ENCODE assay signal across 21 mouse cellular contexts in genomic region chr3:145126618-145127017, GRCm38 (mm10). TPM values are rescaled to one million over a fixed set of nuclear protein-coding genes. Genes with fewer than 3 reads are reported as not detected.
DNase-seq lines count a peak whose midpoint lies in the region; ATAC-seq lines count a peak whose summit lies in the region.
"Had no signal": no experiment of that assay in that cellular context is flagged by ENCODE, and none has a peak within 500 bp of the region (broad histone marks: within the 10 kb centered on the region; RNA-seq: fewer than 3 reads in every experiment).

No protein-coding gene starts in this region.

- no peak for DNase-seq in thymus, postnatal 0 days (ENCODE audit: low spot score)
- no peak for DNase-seq in layer of hippocampus, adult 9-10 months (ENCODE audit: low spot score)
- DNase-seq: adrenal gland, adult 2 months; adrenal gland, postnatal 10 days; adrenal gland, postnatal 25 days; cerebellum, adult 11 months; cerebellum, adult 18-20 months; cerebellum, adult 8-10 months; cerebellum, adult 9-11 months; cerebellum, postnatal 14 days; cerebellum, postnatal 36 days had no signal

- ATAC-seq in common myeloid progenitor, adult 5-6 weeks (replicated peaks; ENCODE audit: low read depth, poor library complexity, severe bottlenecking): 0 out of 2 replicates have a peak, but pooled peaks have one; percentile 52
- ATAC-seq in megakaryocyte, adult 5-6 weeks (ENCODE audit: poor library complexity, severe bottlenecking): 0 out of 2 replicates have a peak, but pooled peaks have one; percentile 25
- no peak for ATAC-seq in erythroblast, adult 5-6 weeks (replicated peaks; ENCODE audit: low FRiP score, poor library complexity, severe bottlenecking)
- ATAC-seq: forebrain, embryonic 14.5 days; forebrain, embryonic 16.5 days had no signal

RNA-seq across cellular contexts. Expression of gene Odf2l, which starts 8.2 kb away (rescaled TPM):
- total RNA-seq in common myeloid progenitor, adult 5-6 weeks (2017): 44.5 and 47.3 TPM in 2 replicates
- 10.8 and 19.6 TPM in 2 replicates for total RNA-seq in megakaryocyte, adult 5-6 weeks (2015)
- total RNA-seq in megakaryocyte, adult 5-6 weeks (2017): 15.0 and 17.3 TPM in 2 replicates
- 9.0 and 9.2 TPM in 2 replicates for total RNA-seq in erythroblast, adult 5-6 weeks (2015; ENCODE audit: low replicate concordance)
- 12.1 and 16.2 TPM in 2 replicates for total RNA-seq in erythroblast, adult 5-6 weeks (2017; ENCODE audit: low replicate concordance)
- 13.0 and 13.4 TPM in 2 replicates for polyA plus RNA-seq in thymus, postnatal 0 days (2015; fragmentation: Nextera tagmentation; extraction: Ambion mirVana)

RNA-seq across cellular contexts. Expression of gene Clca2, which starts 27.4 kb away (rescaled TPM):
- not detected in 2 replicates for total RNA-seq in common myeloid progenitor, adult 5-6 weeks (2017)
- total RNA-seq in megakaryocyte, adult 5-6 weeks (2015): not detected in 2 replicates
- total RNA-seq in megakaryocyte, adult 5-6 weeks (2017): not detected in 2 replicates
- total RNA-seq in erythroblast, adult 5-6 weeks (2015; ENCODE audit: low replicate concordance): not detected in 2 replicates
- not detected in 2 replicates for total RNA-seq in erythroblast, adult 5-6 weeks (2017; ENCODE audit: low replicate concordance)
- 1.3 and 1.4 TPM in 2 replicates for polyA plus RNA-seq in thymus, postnatal 0 days (2015; fragmentation: Nextera tagmentation; extraction: Ambion mirVana)
- total RNA-seq: adrenal gland, adult 2 months; adrenal gland, postnatal 25 days; ES-E14; MEL had no signal
- polyA plus RNA-seq: cortical plate, adult 2 months; erythroblast, embryonic 14.5 days; frontal cortex, adult 2 months had no signal
